Mouse (Mus musculus): ENCODE results near the gene Cib2. TPM values are rescaled to one million over a fixed set of nuclear protein-coding genes. Genes with fewer than 3 reads are reported as not detected.

Gene Cib2
- polyA plus RNA-seq, 1 experiment from 2014 or later: 0.99 TPM

DNA sequence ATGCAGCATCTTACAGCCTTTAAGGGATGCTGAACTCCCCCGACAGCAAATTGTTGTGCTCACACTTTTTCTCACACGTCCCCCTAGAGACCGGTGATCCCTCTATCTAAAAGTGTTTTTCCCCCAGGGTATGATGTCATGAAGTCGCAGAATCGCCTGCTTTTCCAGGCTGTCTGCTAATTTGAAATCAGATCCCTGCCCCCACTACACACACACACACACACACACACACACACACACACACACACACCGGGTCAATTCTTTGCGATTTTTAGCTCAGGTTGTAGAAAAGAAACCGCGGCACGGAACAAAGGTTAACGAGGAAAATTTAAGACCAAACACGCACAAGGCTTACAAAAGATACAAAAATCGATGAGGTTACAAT is 57.9 kb downstream of the Cib2 start:
- Histone ChIP-seq H3K27me3 (ENCODE audit: insufficient read depth, low read length) (peaks cover 13% of the 10 kb centered on the region; the same call in 1 of the 2 replicates), H3K4me1 (ENCODE audit: insufficient read depth) (peaks cover 8% of the 10 kb centered on the region; the same call in 1 of the 2 replicates), H3K9ac (replicated peaks) (0 out of 2 replicates have a peak overlapping the region, but pooled peaks have one; percentile 2), H3K27ac (ENCODE audit: low read depth) (peak overlapping the region; percentile 87), H3K4me2 (ENCODE audit: low read depth, low read length) (peak overlapping the region; percentile 76), H3K4me3 (ENCODE audit: low read depth, low read length) (peak overlapping the region; percentile 68), H3K9me3 (ENCODE audit: low read length) (no peaks in the 10 kb centered on the region), H3K36me3 (replicated peaks; ENCODE audit: insufficient read depth, low read length) (no peaks in the 10 kb centered on the region)
- 5% methylated on average over 13 of the region's 13 CpGs for WGBS (ENCODE audit: insufficient replicate concordance)
- TF ChIP-seq CTCF (IDR thresholded peaks at IDR 0.05; ENCODE audit: low read depth): no peak
- TF ChIP-seq EP300 (IDR thresholded peaks at IDR 0.05; ENCODE audit: low read depth): no peak
- DNase-seq (peak; percentile 47), ATAC-seq (peak; percentile 37)

DNA sequence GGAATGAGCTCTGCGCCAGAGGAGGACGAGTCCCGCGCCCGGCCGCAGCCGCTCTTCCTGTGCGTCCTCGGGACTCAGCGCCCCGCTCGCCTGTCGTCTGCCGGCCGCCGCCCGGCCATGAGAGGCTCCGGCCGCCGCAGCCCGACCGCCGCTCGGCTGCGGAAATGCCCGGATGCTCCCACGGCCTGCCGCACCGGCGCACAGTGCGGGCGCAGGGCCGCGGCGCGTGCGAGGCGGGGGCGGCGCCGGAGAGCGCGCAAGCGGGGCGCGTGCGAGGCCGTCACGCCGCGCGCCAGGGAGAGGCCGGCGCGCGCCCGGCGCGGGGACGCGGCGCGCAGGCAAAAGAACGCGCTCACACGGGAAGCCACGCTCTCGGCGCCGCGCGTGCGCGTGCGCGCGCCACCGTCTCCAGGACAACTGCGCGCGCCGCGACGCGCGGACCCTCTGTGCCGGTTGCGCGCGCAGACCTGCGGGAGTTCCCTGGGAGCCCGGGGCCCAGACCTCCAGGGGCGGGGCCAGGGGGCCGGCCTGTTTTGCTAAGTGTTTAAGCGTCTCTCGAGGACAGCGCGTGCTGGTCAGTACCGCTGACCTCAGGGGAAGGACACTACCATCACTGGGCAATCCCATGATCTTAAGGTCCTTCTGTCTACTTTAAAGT is 58.4 kb downstream of the Cib2 start, which contains the start of gene Dmxl2:
Gene Dmxl2 (minus strand): TSS at position 174 of the 658 bp plus-strand sequence.
- H3K9ac ChIP-seq (replicated peaks): peak within 1 kb of the TSS; percentile 79
- under 1% methylated on average over 76 of the region's 99 CpGs for WGBS (ENCODE audit: insufficient replicate concordance)
- H3K4me2 ChIP-seq (ENCODE audit: low read depth, low read length): peak within 1 kb of the TSS; percentile 76
- H3K27me3 ChIP-seq (ENCODE audit: insufficient read depth, low read length): peaks cover 13% of the 10 kb centered on the region; the same call in 1 of the 2 replicates
- peak; percentile 93 for ATAC-seq
- no peaks in the 10 kb centered on the region for H3K36me3 ChIP-seq (replicated peaks; ENCODE audit: insufficient read depth, low read length)
- H3K27ac ChIP-seq (ENCODE audit: low read depth): peak within 1 kb of the TSS; percentile 87
- H3K4me1 ChIP-seq (ENCODE audit: insufficient read depth): peaks cover 8% of the 10 kb centered on the region; the same call in 1 of the 2 replicates
- TF ChIP-seq EP300 (IDR thresholded peaks at IDR 0.05; ENCODE audit: low read depth) (no peak), CTCF (IDR thresholded peaks at IDR 0.05; ENCODE audit: low read depth) (no peak)
- peak; percentile 92 for DNase-seq
- H3K4me3 ChIP-seq (ENCODE audit: low read depth, low read length): peak within 1 kb of the TSS; percentile 68
- H3K9me3 ChIP-seq (ENCODE audit: low read length): no peaks in the 10 kb centered on the region

DNA sequence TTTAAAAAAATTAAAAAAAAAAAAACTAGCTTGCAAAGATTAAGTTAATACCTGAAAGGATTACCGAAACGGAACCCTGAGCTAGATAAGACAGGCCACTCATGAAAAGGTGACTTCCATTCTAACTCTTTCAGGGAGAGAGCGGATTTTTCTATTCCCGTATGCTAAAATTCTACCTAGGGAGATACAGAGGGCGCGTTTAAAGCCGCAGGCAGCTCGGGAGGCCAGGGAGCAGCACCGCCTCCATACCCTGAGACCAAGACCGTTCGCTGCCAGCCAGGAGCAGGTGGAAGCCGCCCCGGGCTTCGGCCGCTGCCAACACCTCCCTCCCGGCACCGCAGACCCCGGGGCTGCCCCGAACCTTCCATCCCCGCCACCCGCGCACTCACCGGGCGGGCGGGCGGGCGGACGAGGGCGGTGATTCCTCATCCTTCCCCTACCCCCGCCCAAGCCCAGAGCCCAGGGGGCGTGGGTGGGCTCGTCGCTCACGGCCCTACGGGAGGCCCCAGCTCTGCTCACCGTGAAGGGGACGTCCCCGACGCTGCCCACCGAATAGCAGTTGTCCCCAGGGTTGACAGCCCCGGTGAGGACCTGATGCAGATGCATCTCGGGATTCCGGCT is 59.1 kb downstream of the Cib2 start:
- Histone ChIP-seq H3K27me3 (ENCODE audit: insufficient read depth, low read length) (peaks cover 13% of the 10 kb centered on the region; the same call in 1 of the 2 replicates), H3K4me2 (ENCODE audit: low read depth, low read length) (peak overlapping the region; percentile 76), H3K4me3 (ENCODE audit: low read depth, low read length) (peak overlapping the region; percentile 68), H3K36me3 (replicated peaks; ENCODE audit: insufficient read depth, low read length) (no peaks in the 10 kb centered on the region), H3K27ac (ENCODE audit: low read depth) (peak overlapping the region; percentile 87), H3K4me1 (ENCODE audit: insufficient read depth) (peaks cover 8% of the 10 kb centered on the region; the same call in 1 of the 2 replicates), H3K9ac (replicated peaks) (peak overlapping the region; percentile 79), H3K9me3 (ENCODE audit: low read length) (no peaks in the 10 kb centered on the region)
- 2% methylated on average over 43 of the region's 43 CpGs for WGBS (ENCODE audit: insufficient replicate concordance)
- DNase-seq (no peak), ATAC-seq (no peak)
- TF ChIP-seq EP300 (IDR thresholded peaks at IDR 0.05; ENCODE audit: low read depth) (no peak), CTCF (IDR thresholded peaks at IDR 0.05; ENCODE audit: low read depth) (no peak)

DNA sequence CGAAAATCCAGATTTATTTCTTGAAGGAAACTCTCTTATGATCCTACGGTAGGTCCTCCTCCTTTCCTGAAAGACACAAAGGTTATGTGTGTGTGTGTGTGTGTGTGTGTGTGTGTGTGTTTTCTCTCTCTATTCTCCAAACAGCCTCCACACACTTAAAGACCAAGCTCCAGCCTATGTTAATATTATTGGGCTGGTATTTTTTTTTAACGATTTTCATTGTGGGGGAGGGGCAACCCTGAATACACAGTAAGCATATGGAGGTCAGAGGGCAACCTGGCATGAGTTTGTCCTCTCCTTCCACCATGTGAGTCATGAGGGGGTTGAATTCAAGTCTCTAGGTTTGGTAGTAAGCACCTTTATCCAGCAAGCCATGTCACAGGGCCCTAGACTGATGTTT is 60.2 kb downstream of the Cib2 start:
- Histone ChIP-seq H3K9ac (replicated peaks) (no peak overlapping the region), H3K27ac (ENCODE audit: low read depth) (no peak overlapping the region), H3K9me3 (ENCODE audit: low read length) (no peaks in the 10 kb centered on the region), H3K4me2 (ENCODE audit: low read depth, low read length) (no peak overlapping the region), H3K4me1 (ENCODE audit: insufficient read depth) (peaks cover 8% of the 10 kb centered on the region; the same call in 1 of the 2 replicates), H3K4me3 (ENCODE audit: low read depth, low read length) (no peak overlapping the region), H3K27me3 (ENCODE audit: insufficient read depth, low read length) (peaks cover 13% of the 10 kb centered on the region; the same call in 1 of the 2 replicates), H3K36me3 (replicated peaks; ENCODE audit: insufficient read depth, low read length) (no peaks in the 10 kb centered on the region)
- 66% methylated on average over 3 of the region's 3 CpGs for WGBS (ENCODE audit: insufficient replicate concordance)
- DNase-seq: no peak
- no peak for ATAC-seq
- TF ChIP-seq CTCF (IDR thresholded peaks at IDR 0.05; ENCODE audit: low read depth) (no peak), EP300 (IDR thresholded peaks at IDR 0.05; ENCODE audit: low read depth) (no peak)

DNA sequence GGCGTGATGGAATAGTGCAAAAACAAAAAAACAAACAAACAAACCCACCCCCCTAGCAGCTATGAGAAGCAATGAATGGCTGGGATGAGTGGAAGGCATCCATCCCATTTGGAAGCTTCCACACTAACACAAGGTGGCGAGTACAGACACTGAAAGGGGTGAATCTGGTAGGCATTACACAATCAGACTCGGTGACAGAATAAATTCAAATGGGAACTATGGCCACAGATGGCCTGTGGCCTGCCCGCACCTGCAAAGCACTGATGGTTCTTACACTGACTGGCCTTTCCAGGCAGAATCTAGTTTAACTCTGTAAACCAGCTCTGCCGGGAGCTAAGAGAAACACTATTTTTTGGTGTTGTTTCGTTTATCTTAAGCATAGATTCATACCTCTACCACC is 60.7 kb downstream of the Cib2 start:
- WGBS (ENCODE audit: insufficient replicate concordance): 74% methylated on average over 6 of the region's 6 CpGs
- DNase-seq: no peak
- no peak overlapping the region for H3K4me3 ChIP-seq (ENCODE audit: low read depth, low read length)

More for the DNA sequence above, 60.7 kb downstream of the Cib2 start:
- H3K4me2 ChIP-seq (ENCODE audit: low read depth, low read length): 0 out of 2 replicates have a peak overlapping the region, but pooled peaks have one; percentile 11
- H3K27ac ChIP-seq (ENCODE audit: low read depth): no peak overlapping the region
- no peaks in the 10 kb centered on the region for H3K9me3 ChIP-seq (ENCODE audit: low read length)
- peaks cover 8% of the 10 kb centered on the region; the same call in 1 of the 2 replicates for H3K4me1 ChIP-seq (ENCODE audit: insufficient read depth)
- peaks cover 13% of the 10 kb centered on the region; the same call in 1 of the 2 replicates for H3K27me3 ChIP-seq (ENCODE audit: insufficient read depth, low read length)
- ATAC-seq: no peak
- no peak overlapping the region for H3K9ac ChIP-seq (replicated peaks)
- 0 out of 2 replicates have a peak, but pooled peaks have one; percentile 21 for TF ChIP-seq CTCF (IDR thresholded peaks at IDR 0.05; ENCODE audit: low read depth)
- TF ChIP-seq EP300 (IDR thresholded peaks at IDR 0.05; ENCODE audit: low read depth): no peak
- no peaks in the 10 kb centered on the region for H3K36me3 ChIP-seq (replicated peaks; ENCODE audit: insufficient read depth, low read length)

Other genes with a start within 250 kb of the Cib2 start
- gene Dmxl2, start 58.6 kb downstream of the Cib2 start, polyA plus RNA-seq (2015; fragmentation: Nextera tagmentation; extraction: Ambion mirVana): 3.3 and 3.8 TPM in 2 replicates
- not detected in 2 replicates for gene Sh2d7, start 21.2 kb downstream of the Cib2 start, polyA plus RNA-seq (2015; fragmentation: Nextera tagmentation; extraction: Ambion mirVana)
- 74.6 and 79.2 TPM in 2 replicates for gene Idh3a, start 26.1 kb upstream of the Cib2 start, polyA plus RNA-seq (2015; fragmentation: Nextera tagmentation; extraction: Ambion mirVana)
- gene Acsbg1, start 101.7 kb upstream of the Cib2 start, polyA plus RNA-seq (2015; fragmentation: Nextera tagmentation; extraction: Ambion mirVana): 0.12 and 0.13 TPM in 2 replicates
- gene Dnaja4, start 138.7 kb upstream of the Cib2 start, polyA plus RNA-seq (2015; fragmentation: Nextera tagmentation; extraction: Ambion mirVana): 6.0 and 6.8 TPM in 2 replicates
- 72.1 and 75.4 TPM in 2 replicates for gene Wdr61, start 174.3 kb upstream of the Cib2 start, polyA plus RNA-seq (2015; fragmentation: Nextera tagmentation; extraction: Ambion mirVana)
- not detected in 2 replicates for gene Crabp1, start 204.5 kb upstream of the Cib2 start, polyA plus RNA-seq (2015; fragmentation: Nextera tagmentation; extraction: Ambion mirVana)